Mouse (Mus musculus) kidney, adult 2 months (tissue): Measurements from ENCODE around the gene Reep3.

Source experiments
- CTCF ChIP-seq: fragments of 200-500 bp; conservative IDR thresholded peaks from 2 replicates; pipeline ENCODE4 v1.5.1; 2011; ENCODE audit warnings: low read depth, mild to moderate bottlenecking, control low read depth, low read length, moderate library complexity, mixed read lengths; ENCODE audit not compliant: insufficient read depth, insufficient read length
- POLR2A ChIP-seq: fragments of 200-500 bp; IDR thresholded peaks from one replicate; pipeline ENCODE4 v1.6.1; 2011; ENCODE audit warnings: low read depth, low read length, control low read depth

- TF ChIP-seq POLR2A: no peak
- TF ChIP-seq CTCF: no peak
Measured at GRCm38 (mm10) chr10:67144269-67144668, 47.5 kb upstream of the Reep3 start.
